Mouse (Mus musculus): Measurements from ENCODE around the gene Trim66. TPM values are rescaled to one million over a fixed set of nuclear protein-coding genes. Genes with fewer than 3 reads are reported as not detected.
A peak's percentile ranks its signal among the peaks of the same experiment; 100 is the strongest.

Trim66 gene
- total RNA-seq, 1 experiment: 0.62 TPM

DNA sequence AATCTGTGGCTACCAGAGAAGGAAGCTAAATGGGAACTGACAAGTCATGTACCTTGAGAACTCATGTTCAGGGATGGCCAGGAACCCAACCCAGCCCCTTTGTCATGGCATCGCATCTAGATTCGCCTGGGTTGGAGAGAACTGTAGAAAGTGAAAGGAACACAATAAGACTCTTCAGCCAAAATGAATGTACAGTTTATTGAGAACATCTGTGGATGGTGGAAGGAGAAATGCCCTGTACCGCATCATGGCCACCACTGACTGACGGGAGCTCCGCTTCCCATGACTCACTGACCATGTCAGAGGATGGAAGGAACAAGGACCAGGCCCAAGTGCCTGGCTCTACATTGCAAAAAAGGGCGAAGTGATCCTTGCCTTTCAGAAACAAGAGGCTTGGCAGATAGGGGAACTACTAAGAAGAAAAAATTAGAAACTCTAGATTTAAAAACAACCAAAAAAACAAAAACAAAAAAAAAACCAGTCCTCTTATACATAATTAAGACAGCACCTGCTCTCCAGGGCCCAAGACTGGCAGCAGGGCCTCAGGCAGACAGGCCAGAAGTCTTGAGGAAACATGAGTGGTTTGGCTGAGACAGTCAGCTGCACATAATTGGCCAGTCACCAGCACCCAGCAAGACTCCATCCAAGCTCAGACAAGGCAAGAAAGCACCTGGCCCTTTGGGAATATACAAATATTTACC, 16.0 kb upstream of the Trim66 start:
- Histone ChIP-seq H3K36me3 (ENCODE audit: control insufficient read depth, insufficient read depth, low read length, poor library complexity, severe bottlenecking) (peaks cover 48% of the 10 kb centered on the region), H3K27ac (ENCODE audit: insufficient read depth, low read depth, low read length, poor library complexity, severe bottlenecking) (no peak overlapping the region), H3K9ac (ENCODE audit: insufficient read depth, low read depth, low read length, poor library complexity, severe bottlenecking) (no peak overlapping the region), H3K4me3 (ENCODE audit: insufficient read depth in 1 of 2, low read depth in 1 of 2, low read length in 2 of 2, poor library complexity in 1 of 2, severe bottlenecking in 1 of 2) (no peak overlapping the region), H3K4me1 (ENCODE audit: control insufficient read depth in 2 of 2, insufficient read depth in 2 of 2, low read length in 2 of 2, poor library complexity in 1 of 2) (peaks cover 0 to 2% of the 10 kb centered on the region in 2 experiments; a peak in 1 of 4 replicates), H3K9me3 (ENCODE audit: control insufficient read depth, insufficient read depth, low read depth, low read length) (no peaks in the 10 kb centered on the region)
- in situ Hi-C loops (cut with MboI; ENCODE audit: low sequenced_read_pairs in 2 of 2, unreplicated experiment in 2 of 2): loop anchor here in 1 of 2 experiments (10.0 kb wide), 1 partner anchor 161 kb away; no protein-coding TSS in a partner anchor
- TF ChIP-seq ZNF384 (IDR thresholded peaks at IDR 0.05; ENCODE audit: low read depth, low read length) (no peak), CHD2 (IDR thresholded peaks at IDR 0.05; ENCODE audit: low read depth, low read length) (no peak), MAFK (IDR thresholded peaks at IDR 0.05; ENCODE audit: insufficient read depth, low read depth, low read length) (no peak), HCFC1 (IDR thresholded peaks at IDR 0.05; ENCODE audit: borderline replicate concordance, insufficient read depth, low read length) (no peak)
- DNase-seq (ENCODE audit: low read depth, low spot score): no peak

DNA sequence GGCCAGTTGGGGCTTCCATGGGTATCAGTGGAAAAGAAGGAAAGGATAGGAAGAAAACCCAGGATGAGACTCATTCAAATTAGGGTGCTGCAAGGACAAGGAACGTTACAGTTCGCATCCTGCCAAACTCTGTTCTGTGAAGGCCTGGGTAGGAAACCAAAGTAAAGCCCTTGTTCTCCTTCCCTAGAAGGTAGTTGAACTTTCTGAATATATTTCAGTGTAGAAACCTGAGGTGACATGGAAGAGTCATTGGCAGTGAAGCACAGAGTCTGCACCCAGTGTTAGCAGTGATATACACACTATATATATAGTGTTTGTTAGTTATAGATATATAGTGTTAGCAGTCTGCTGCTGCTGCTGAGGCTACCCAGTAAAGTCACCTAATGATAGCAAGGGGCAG, 15.4 kb upstream of the Trim66 start:
- no peak for DNase-seq (ENCODE audit: low read depth, low spot score)
- Histone ChIP-seq H3K4me3 (ENCODE audit: insufficient read depth in 1 of 2, low read depth in 1 of 2, low read length in 2 of 2, poor library complexity in 1 of 2, severe bottlenecking in 1 of 2) (no peak overlapping the region), H3K9ac (ENCODE audit: insufficient read depth, low read depth, low read length, poor library complexity, severe bottlenecking) (no peak overlapping the region), H3K36me3 (ENCODE audit: control insufficient read depth, insufficient read depth, low read length, poor library complexity, severe bottlenecking) (peaks cover 48% of the 10 kb centered on the region), H3K9me3 (ENCODE audit: control insufficient read depth, insufficient read depth, low read depth, low read length) (no peaks in the 10 kb centered on the region), H3K4me1 (ENCODE audit: control insufficient read depth in 2 of 2, insufficient read depth in 2 of 2, low read length in 2 of 2, poor library complexity in 1 of 2) (peaks cover 0 to 2% of the 10 kb centered on the region in 2 experiments; a peak in 1 of 4 replicates), H3K27ac (ENCODE audit: insufficient read depth, low read depth, low read length, poor library complexity, severe bottlenecking) (no peak overlapping the region; the same call in 1 of the 2 replicates)
- in situ Hi-C loops (cut with MboI; ENCODE audit: low sequenced_read_pairs in 2 of 2, unreplicated experiment in 2 of 2): loop anchor here in 1 of 2 experiments (10.0 kb wide), 1 partner anchor 161 kb away; no protein-coding TSS in a partner anchor
- TF ChIP-seq MAFK (IDR thresholded peaks at IDR 0.05; ENCODE audit: insufficient read depth, low read depth, low read length): no peak
- TF ChIP-seq HCFC1 (IDR thresholded peaks at IDR 0.05; ENCODE audit: borderline replicate concordance, insufficient read depth, low read length): no peak
- TF ChIP-seq CHD2 (IDR thresholded peaks at IDR 0.05; ENCODE audit: low read depth, low read length): peak; percentile 61; the same call in 1 of the 2 replicates

DNA sequence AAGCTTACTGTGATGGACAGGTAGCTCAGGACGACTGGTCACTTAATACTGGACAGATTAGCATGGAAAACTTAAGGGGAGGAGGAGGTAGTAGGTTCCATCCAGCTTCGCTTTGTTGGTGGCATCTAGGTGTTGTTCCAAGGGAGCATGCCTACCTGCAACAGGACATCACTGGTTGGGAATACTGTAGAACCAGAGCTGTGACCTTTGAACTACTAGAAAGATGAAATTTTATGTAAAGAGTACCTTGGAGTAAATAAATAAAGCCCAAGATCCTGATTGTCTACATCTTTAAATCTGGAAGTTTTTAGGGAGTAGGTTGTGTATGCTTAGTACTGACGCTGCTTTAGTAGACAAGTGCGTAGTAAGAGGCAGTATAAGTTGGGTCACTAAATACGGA, 14.2 kb upstream of the Trim66 start:
- H3K9ac ChIP-seq (ENCODE audit: insufficient read depth, low read depth, low read length, poor library complexity, severe bottlenecking): peak overlapping the region; percentile 100; the same call in 1 of the 2 replicates
- peak overlapping the region; percentile 35; the same call in 1 of the 2 replicates for H3K27ac ChIP-seq (ENCODE audit: insufficient read depth, low read depth, low read length, poor library complexity, severe bottlenecking)
- H3K4me1 ChIP-seq (ENCODE audit: control insufficient read depth in 2 of 2, insufficient read depth in 2 of 2, low read length in 2 of 2, poor library complexity in 1 of 2): peaks cover 0 to 4% of the 10 kb centered on the region in 2 experiments; a peak in 1 of 4 replicates
- 0 out of 2 replicates have a peak, but pooled peaks have one; percentile 8 for TF ChIP-seq CHD2 (IDR thresholded peaks at IDR 0.05; ENCODE audit: low read depth, low read length)
- no peak for TF ChIP-seq HCFC1 (IDR thresholded peaks at IDR 0.05; ENCODE audit: borderline replicate concordance, insufficient read depth, low read length)
- peak overlapping the region; percentile 97 to 100; a peak in 1 of 4 replicates for H3K4me3 ChIP-seq (ENCODE audit: insufficient read depth in 1 of 2, low read depth in 1 of 2, low read length in 2 of 2, poor library complexity in 1 of 2, severe bottlenecking in 1 of 2)
- in situ Hi-C loops (cut with MboI; ENCODE audit: low sequenced_read_pairs in 2 of 2, unreplicated experiment in 2 of 2): loop anchor here in 1 of 2 experiments (10.0 kb wide), 1 partner anchor 163 kb away; no protein-coding TSS in a partner anchor
- peaks cover 48% of the 10 kb centered on the region for H3K36me3 ChIP-seq (ENCODE audit: control insufficient read depth, insufficient read depth, low read length, poor library complexity, severe bottlenecking)
- no peak for DNase-seq (ENCODE audit: low read depth, low spot score)
- no peaks in the 10 kb centered on the region for H3K9me3 ChIP-seq (ENCODE audit: control insufficient read depth, insufficient read depth, low read depth, low read length)

DNA sequence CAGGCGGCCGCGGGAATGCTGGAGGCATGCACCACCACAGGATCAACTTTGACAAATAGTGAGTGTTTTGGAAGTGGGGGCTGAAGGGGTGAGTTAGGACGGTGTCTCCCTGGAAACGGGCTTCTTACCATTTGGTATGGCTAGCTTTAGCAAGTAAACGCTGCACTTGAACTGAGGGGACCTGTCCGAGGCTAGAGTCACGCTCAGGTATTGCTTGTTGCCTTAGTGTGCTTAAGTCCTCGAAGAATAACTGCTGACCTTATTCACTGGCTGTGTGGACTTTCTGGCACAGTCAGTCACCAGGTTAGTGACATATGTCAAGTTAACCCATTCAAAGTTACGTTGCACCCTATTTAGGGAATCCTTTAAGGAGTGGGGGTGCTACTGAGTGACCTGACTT, 12.0 kb upstream of the Trim66 start:
- DNase-seq (ENCODE audit: low read depth, low spot score): no peak
- in situ Hi-C loops (cut with MboI; ENCODE audit: low sequenced_read_pairs in 2 of 2, unreplicated experiment in 2 of 2): loop anchor here in 1 of 2 experiments (10.0 kb wide), 1 partner anchor 165 kb away; no protein-coding TSS in a partner anchor
- Histone ChIP-seq H3K9ac (ENCODE audit: insufficient read depth, low read depth, low read length, poor library complexity, severe bottlenecking) (peak overlapping the region; percentile 100), H3K27ac (ENCODE audit: insufficient read depth, low read depth, low read length, poor library complexity, severe bottlenecking) (peak overlapping the region; percentile 98), H3K4me3 (ENCODE audit: insufficient read depth in 1 of 2, low read depth in 1 of 2, low read length in 2 of 2, poor library complexity in 1 of 2, severe bottlenecking in 1 of 2) (peak overlapping the region; percentile 97 to 100), H3K36me3 (ENCODE audit: control insufficient read depth, insufficient read depth, low read length, poor library complexity, severe bottlenecking) (peaks cover 48% of the 10 kb centered on the region), H3K4me1 (ENCODE audit: control insufficient read depth in 2 of 2, insufficient read depth in 2 of 2, low read length in 2 of 2, poor library complexity in 1 of 2) (peaks cover 0 to 4% of the 10 kb centered on the region in 2 experiments; a peak in 1 of 4 replicates), H3K9me3 (ENCODE audit: control insufficient read depth, insufficient read depth, low read depth, low read length) (no peaks in the 10 kb centered on the region)
- no peak for TF ChIP-seq ZC3H11A (IDR thresholded peaks at IDR 0.05; ENCODE audit: borderline replicate concordance, low read depth, low read length)
- no peak for TF ChIP-seq CHD2 (IDR thresholded peaks at IDR 0.05; ENCODE audit: low read depth, low read length)
- no peak for TF ChIP-seq ZNF384 (IDR thresholded peaks at IDR 0.05; ENCODE audit: low read depth, low read length)
- TF ChIP-seq HCFC1 (IDR thresholded peaks at IDR 0.05; ENCODE audit: borderline replicate concordance, insufficient read depth, low read length): no peak
- no peak for TF ChIP-seq MAFK (IDR thresholded peaks at IDR 0.05; ENCODE audit: insufficient read depth, low read depth, low read length)

Measured in ES-E14 (cell line).